Mouse (Mus musculus) liver (tissue): ENCODE data around the gene Fxyd7.
A peak's percentile ranks its signal among the peaks of the same experiment; 100 is the strongest.

Experiments used
- DNase-seq: peaks from one replicate; pipeline ENCODE4 v3.0.0-alpha.2; 2020; ENCODE audit warnings: mixed read lengths

Fxyd7 gene

GRCm38 (mm10) chr7:31049846-31050281 is 1.4 kb downstream of the Fxyd7 start:
- no peak for DNase-seq

GRCm38 (mm10) chr7:31049135-31049845 is 2.0 kb downstream of the Fxyd7 start:
- no peak for DNase-seq

GRCm38 (mm10) chr7:31042431-31042910 is 8.8 kb downstream of the Fxyd7 start, which contains the start of gene Fxyd5:
Fxyd5 (minus strand) TSS chr7:31042481.
- no peak for DNase-seq

GRCm38 (mm10) chr7:31041662-31042315 is 9.5 kb downstream of the Fxyd7 start:
- DNase-seq: no peak

- DNase-seq: no peak
These were observed 10.3 kb downstream of the Fxyd7 start for GRCm38 (mm10) chr7:31041023-31041407.

GRCm38 (mm10) chr7:31040281-31041022 is 10.8 kb downstream of the Fxyd7 start:
- DNase-seq: no peak

GRCm38 (mm10) chr7:31039011-31039410 is 12.3 kb downstream of the Fxyd7 start:
- DNase-seq: no peak

GRCm38 (mm10) chr7:31037675-31038074 is 13.6 kb downstream of the Fxyd7 start:
- DNase-seq: no peak

- no peak for DNase-seq
These were observed 14.3 kb downstream of the Fxyd7 start for GRCm38 (mm10) chr7:31036917-31037316.

- DNase-seq: no peak
These were observed 16.0 kb downstream of the Fxyd7 start for GRCm38 (mm10) chr7:31035291-31035690.

GRCm38 (mm10) chr7:31034789-31035188 is 16.5 kb downstream of the Fxyd7 start:
- peak; percentile 54 for DNase-seq

GRCm38 (mm10) chr7:31033409-31034165 is 17.7 kb downstream of the Fxyd7 start:
- DNase-seq: no peak

- no peak for DNase-seq
These were observed 19.5 kb downstream of the Fxyd7 start for GRCm38 (mm10) chr7:31031731-31032130.

GRCm38 (mm10) chr7:31030717-31031116 is 20.6 kb downstream of the Fxyd7 start:
- DNase-seq: no peak

- DNase-seq: no peak
These were observed 22.7 kb downstream of the Fxyd7 start for GRCm38 (mm10) chr7:31028609-31029008.

GRCm38 (mm10) chr7:31017104-31017901 is 34.0 kb downstream of the Fxyd7 start:
- DNase-seq: no peak

GRCm38 (mm10) chr7:31012971-31013370 is 38.3 kb downstream of the Fxyd7 start:
- no peak for DNase-seq

GRCm38 (mm10) chr7:31008889-31009288 is 42.4 kb downstream of the Fxyd7 start:
- no peak for DNase-seq

GRCm38 (mm10) chr7:31008175-31008574 is 43.1 kb downstream of the Fxyd7 start:
- DNase-seq: peak; percentile 17

- DNase-seq: no peak
These were observed 43.5 kb downstream of the Fxyd7 start for GRCm38 (mm10) chr7:31007775-31008174.

GRCm38 (mm10) chr7:31002650-31003049 is 48.6 kb downstream of the Fxyd7 start:
- DNase-seq: peak; percentile 36

- DNase-seq: peak; percentile 44
These were observed 50.7 kb downstream of the Fxyd7 start for GRCm38 (mm10) chr7:31000505-31001020.
